Mouse (Mus musculus) spleen, postnatal 36 days (tissue): ENCODE results near the gene Mmp9.

Source experiments
- DNase-seq, 2 experiments: peaks; one replicate each; pipeline ENCODE4 v3.0.0; 2022; ENCODE audit warnings: low spot score in 2 of 2, mixed read lengths in 1 of 2

The Mmp9 gene

GRCm38 (mm10) chr2:164912749-164913427, 27.7 kb upstream of the Mmp9 start:
- DNase-seq, result no peak

- DNase-seq, result peak; percentile 92 to 94
Measured at GRCm38 (mm10) chr2:164913428-164913786, 27.2 kb upstream of the Mmp9 start.

DNA sequence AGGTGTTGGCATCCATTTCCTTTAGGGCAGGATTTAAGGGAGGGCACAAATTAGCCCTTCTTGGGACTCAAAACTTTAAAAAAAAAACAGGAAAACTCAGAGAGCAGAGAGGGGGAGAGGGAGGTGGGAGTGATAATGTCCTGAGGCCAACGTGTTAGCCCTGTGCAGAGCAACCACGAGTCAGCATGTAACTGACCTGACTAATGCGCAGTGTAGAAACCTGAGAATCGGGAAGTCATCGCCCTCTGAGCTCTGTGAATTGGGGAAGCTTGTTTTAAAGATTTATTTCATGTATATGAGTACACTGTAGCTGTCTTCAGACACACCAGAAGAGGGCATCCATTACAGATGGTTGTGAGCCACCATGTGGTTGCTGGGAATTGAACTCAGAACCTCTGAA, 23.8 kb upstream of the Mmp9 start:
- DNase-seq, result no peak

DNA sequence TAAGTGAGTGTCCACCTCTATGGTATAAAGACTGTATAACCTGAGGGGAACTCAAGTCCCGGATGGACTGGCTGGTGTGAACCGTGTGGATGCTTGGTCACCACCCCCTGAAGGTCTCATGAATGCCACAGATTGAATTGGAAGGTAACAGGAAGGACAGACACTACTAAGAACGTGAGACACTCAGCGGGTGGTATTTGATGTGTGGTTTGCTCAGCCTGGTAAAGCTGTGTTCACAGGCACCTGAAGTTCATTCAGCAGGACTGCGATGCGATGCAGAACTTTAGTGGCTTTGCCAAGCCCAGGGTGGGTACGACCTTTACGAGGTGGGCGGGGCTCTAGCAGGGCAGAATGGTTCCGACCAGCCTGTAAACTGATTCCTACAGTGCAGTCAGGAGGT, 23.2 kb upstream of the Mmp9 start:
- DNase-seq, result no peak

GRCm38 (mm10) chr2:164918325-164918724, 22.3 kb upstream of the Mmp9 start:
- DNase-seq, result no peak

DNA sequence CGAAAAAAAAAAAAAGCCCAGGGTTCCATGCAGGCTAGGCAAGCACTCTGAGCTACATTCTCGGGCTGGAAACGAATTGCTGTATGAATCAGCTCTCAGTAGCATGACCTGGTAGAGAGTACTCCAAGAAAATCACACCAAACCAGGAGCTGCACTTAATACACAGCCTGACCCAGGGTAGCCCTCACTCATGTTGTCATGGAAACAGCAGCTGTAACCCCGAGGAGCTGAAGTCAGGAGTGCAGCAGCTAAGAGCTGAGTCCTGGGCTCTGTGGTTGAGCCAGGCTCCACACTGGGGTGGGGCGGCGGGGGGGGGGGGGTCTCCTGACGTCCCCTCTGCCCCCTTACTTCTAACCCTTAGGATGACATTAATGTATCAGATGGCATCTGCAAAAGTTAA, 18.6 kb upstream of the Mmp9 start:
- DNase-seq, result no peak

- no peak for DNase-seq
Measured at GRCm38 (mm10) chr2:164923291-164923690, 17.3 kb upstream of the Mmp9 start.

- peak; percentile 78 to 80 for DNase-seq
Measured at GRCm38 (mm10) chr2:164924100-164924857, 16.3 kb upstream of the Mmp9 start.

DNA sequence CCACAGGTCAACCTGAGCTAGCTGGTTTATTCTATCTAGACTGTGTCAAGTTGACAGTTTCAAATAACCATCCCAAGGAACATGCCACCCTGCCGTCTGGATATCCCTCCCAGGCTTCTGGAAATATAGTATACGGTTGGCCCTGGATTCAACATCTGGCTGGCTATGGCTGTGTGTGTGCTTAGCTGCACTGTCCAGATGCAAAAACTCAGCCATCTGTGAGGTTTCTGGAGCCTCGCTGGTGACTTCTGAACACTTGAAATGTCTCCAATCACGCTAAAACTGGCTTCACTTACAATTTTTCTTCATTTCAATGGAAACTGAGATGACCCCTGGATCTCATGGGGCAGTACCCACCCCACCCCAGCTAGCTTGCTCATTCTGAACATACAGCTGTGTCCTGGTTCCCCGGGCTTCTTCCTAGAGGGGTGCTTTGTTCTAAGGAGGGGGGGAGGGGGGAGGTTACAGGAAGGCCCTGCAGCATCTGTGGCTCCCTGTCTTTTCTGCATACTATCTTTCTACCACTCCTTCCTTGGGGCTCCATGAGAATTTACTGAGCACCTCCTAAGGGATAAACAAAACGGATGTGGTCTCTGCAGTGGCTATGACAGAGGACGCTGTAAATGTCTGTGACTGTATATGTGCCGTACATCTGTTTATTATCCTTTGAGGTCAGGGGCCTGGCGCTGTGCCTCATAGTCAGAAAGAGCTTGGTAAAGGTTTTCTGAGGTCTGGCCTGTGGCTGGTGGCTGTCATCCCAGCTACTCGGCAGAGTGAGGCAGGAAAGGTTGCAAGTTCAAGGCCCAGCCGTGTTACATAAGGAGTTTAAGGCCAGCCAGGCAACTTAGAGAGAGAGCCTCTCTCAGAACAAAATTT, 9.6 kb upstream of the Mmp9 start:
- no peak for DNase-seq

GRCm38 (mm10) chr2:164933534-164933933, 7.0 kb upstream of the Mmp9 start:
- DNase-seq, result no peak

DNA sequence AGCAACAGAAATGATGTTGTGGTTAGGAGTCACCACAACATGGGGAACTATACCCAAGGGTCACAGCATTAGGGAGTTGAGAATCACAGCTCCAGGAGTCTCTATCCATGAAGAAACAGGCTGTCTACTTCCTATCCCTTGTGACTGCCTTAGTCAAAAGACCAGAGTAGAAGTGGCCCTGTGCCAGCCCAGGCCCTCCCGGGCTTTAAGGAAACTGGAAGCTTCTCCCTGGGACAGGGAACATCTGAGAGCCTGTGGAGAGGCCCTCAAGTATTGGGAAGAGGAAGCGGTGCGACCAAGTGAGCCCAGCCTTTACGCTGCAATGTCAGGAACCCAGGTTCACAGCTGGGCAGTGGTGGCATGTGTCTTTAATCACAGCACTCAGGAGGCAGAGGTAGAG, 4.6 kb upstream of the Mmp9 start:
- no peak for DNase-seq

DNA sequence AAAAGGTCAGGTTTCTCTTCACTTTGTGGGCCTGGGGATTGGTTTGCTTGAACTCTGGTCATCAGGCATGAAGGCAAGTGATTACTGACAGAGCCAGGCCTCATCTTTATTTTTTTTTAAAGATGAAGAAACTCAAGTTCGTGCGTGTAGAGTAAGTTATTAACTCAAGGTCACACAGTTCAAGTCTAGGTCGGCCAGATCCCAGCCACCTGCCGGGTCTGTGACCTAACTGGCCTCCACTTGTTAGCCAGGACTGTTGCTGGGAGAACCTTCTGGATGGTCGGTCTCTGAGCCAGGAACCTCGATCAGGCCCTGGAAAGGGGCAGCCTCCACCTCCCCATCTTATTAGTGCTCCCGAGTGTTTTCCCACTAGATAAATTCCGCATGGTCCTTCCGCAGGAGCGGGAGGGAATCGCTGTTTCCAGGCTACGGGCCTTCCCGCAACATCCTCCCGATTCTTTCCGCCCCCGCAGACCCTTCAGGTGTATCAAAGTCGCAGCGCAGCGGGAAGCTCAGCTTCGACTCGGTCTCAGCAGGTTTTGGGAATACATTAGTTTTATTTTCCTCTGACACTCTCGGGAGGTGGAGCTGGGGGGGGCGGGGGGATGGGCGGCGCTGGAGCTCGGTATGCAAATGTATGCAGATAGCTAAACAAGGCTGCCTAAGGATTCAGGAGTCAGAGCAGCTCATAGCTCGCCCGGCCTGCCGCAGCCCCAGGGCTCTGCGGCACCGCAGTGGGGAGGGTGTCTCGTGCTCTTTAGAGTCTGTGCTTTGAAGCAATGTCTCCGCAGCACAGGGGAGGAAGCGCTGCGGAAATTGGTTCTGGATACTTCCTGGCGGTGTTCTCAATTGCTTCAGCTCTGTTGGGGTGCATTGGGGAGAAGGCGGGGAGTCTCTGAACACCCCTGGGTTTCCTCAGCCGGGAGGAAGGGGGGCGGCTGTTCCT, 2.2 kb upstream of the Mmp9 start:
- DNase-seq, result peak; percentile 40 to 47

DNA sequence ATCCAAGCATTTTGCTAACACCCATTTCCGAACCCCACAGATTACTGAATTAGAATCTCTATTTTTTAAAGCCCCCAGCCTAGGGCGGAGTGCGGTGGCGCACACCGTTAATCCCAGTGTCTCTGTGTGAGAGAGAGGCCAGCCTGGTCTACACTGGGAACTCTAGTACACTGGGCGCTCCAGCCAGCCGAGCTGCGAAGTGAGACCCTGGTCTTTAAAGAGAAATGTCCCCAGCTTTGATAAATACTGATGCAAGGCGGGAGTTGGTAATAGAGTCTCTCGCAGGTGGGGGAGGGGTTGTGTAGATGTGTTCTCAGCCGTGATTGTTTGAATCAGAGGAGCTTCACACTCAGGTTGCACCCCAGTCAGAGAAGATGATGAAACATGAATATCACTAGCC, 1.5 kb upstream of the Mmp9 start:
- DNase-seq, result no peak

- DNase-seq, result peak; percentile 80 to 81
Measured at GRCm38 (mm10) chr2:164942692-164943290, 2.2 kb downstream of the Mmp9 start.

GRCm38 (mm10) chr2:164947506-164947905, 6.9 kb downstream of the Mmp9 start:
- DNase-seq, result no peak

DNA sequence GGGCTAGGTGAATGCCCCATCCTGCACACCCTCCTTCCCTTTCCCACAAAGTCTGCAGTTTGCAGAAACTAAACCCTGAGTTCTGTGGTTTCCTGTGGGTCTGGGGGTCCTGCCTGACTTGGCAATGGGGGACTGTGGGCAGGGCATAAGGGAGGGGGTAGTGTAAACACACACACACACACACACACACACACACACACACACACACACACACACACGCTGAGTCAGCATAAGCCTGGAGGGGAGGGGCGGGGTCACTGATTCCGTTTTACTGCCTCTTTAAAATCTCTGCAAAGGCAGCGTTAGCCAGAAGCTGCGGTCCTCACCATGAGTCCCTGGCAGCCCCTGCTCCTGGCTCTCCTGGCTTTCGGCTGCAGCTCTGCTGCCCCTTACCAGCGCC, 7.3 kb downstream of the Mmp9 start:
- DNase-seq, result no peak

DNA sequence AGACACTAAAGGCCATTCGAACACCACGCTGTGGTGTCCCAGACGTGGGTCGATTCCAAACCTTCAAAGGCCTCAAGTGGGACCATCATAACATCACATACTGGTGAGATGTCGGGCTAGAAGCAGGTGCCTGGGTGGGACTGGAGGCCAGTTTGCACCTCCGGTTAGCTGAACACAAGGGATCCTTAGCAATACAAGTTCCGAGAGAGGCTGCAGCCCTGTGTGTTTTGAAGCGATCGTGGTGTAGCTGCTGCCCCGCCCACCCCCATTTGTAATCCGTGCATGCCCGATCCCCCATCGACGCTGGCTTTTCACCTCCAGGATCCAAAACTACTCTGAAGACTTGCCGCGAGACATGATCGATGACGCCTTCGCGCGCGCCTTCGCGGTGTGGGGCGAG, 8.4 kb downstream of the Mmp9 start:
- DNase-seq, result no peak

DNA sequence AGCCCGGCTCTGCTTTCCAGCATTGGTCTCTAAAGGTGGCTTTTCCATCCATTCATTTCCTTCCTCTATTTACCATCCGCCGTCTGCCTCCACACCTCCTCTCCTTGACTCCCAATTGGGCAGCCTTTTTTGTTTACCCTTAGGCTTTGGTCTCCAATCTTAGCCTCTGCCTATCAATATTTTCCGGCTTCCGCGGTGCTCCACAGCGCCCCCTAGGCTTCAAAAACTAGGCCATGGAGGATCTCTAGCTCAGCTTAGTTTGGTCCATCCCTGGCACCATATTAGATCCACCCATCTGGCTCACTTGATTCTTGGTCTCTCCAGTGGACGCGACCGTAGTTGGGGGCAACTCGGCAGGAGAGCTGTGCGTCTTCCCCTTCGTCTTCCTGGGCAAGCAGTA, 9.9 kb downstream of the Mmp9 start:
- DNase-seq, result no peak

DNA sequence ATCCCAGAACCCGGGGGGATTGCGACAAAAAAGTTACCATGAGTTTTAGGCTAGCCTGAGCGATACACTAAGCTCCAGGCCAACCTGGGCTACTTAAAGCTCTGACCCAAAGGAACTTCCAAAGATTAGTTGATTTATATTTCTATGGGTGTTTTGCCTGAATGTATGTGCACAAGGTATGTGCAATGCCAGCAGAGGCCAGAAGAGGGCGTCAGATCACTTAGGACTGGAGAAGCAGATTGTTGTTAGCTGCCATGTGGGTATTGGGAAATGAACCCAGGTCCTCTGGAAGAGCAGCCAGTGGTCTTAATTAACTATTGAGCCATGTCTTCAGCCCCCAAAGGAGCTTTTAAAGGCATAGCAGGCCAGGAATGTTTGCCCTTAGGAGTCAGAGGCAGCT, 11.2 kb downstream of the Mmp9 start:
- no peak for DNase-seq

DNA sequence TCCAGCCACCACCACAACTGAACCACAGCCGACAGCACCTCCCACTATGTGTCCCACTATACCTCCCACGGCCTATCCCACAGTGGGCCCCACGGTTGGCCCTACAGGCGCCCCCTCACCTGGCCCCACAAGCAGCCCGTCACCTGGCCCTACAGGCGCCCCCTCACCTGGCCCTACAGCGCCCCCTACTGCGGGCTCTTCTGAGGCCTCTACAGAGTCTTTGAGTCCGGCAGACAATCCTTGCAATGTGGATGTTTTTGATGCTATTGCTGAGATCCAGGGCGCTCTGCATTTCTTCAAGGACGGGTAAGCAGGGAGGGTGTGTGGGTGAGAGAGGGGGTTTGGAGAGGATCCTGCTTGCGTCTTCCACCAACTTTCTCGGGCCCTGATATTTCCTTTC, 11.9 kb downstream of the Mmp9 start:
- no peak for DNase-seq

GRCm38 (mm10) chr2:164953224-164953623, 12.6 kb downstream of the Mmp9 start:
- peak; percentile 48 to 54 for DNase-seq
